Mouse (Mus musculus) bone marrow macrophage, adult 2 months (primary cell): ENCODE results near the gene Ntn3. TPM values are rescaled to one million over a fixed set of nuclear protein-coding genes. Genes with fewer than 3 reads are reported as not detected.
A peak's percentile ranks its signal among the peaks of the same experiment; 100 is the strongest.

Experiments used
- H3K27ac ChIP-seq: 2 replicates; pipeline ENCODE4 v1.5.1; 2012; ENCODE audit warnings: low read depth, low read length; ENCODE audit not compliant: insufficient read depth
- H3K4me1 ChIP-seq: 2 replicates; pipeline ENCODE4 v1.6.1; 2012; ENCODE audit warnings: low read length; ENCODE audit not compliant: control insufficient read depth, insufficient read depth
- H3K4me3 ChIP-seq: 2 replicates; pipeline ENCODE4 v1.5.1; 2012; ENCODE audit warnings: mild to moderate bottlenecking, low read length, moderate library complexity; ENCODE audit not compliant: insufficient read depth
- CTCF ChIP-seq: IDR thresholded peaks from 2 replicates; pipeline ENCODE4 v1.5.1; 2012; ENCODE audit warnings: low read depth, mild to moderate bottlenecking, low read length, moderate library complexity
- POLR2A ChIP-seq: IDR thresholded peaks from 2 replicates; pipeline ENCODE4 v1.6.1; 2012; ENCODE audit warnings: mild to moderate bottlenecking, low read depth, low read length, borderline replicate concordance
- polyA plus RNA-seq: library from polyadenylated mRNA; stranded (reverse); fragments of >200 nt; gene quantifications from 2 replicates; pipeline ENCODE4 v1.2.4, GENCODE M21; 2012; ENCODE audit not compliant: missing spikeins, insufficient read depth, insufficient read length

Gene Ntn3
- 0.47 TPM in 1 of 2 replicates, not detected in the other for polyA plus RNA-seq

- peak within 1 kb of the TSS; percentile 14 for H3K4me3 ChIP-seq
- TF ChIP-seq POLR2A (no peak), CTCF (no peak)
- peaks cover 21% of the 10 kb centered on the region for H3K4me1 ChIP-seq
- H3K27ac ChIP-seq, result no peak within 1 kb of the TSS
Observed at GRCm38 (mm10) chr17:24209043-24209915, at the start of gene Ntn3. Gene Ntn3 (minus strand): TSS chr17:24209531.

DNA sequence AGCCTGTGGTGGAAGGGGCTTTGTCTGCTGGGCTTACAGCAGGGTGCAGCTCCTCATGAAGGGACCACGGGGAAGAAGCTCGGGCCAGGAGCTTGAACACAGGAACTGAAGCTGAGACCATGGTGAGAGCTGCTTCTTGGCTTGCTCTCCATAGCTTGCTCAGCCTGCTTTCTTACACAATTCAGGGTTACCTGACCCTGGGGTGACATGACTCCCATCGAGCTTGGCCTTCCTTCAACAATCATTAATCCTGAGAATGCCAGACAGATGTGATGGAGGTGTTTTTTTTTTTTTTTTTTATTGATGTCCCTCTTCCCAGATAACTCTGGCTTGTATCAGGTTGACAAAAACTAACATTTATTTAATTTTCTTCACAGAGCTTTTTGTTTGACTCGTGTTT is 49.6 kb upstream of the Ntn3 start:
- Histone ChIP-seq H3K4me3 (no peak overlapping the region), H3K4me1 (peaks cover 12% of the 10 kb centered on the region), H3K27ac (no peak overlapping the region)
- TF ChIP-seq CTCF (no peak), POLR2A (no peak)

GRCm38 (mm10) chr17:24252329-24252728 is 43.0 kb upstream of the Ntn3 start:
- TF ChIP-seq POLR2A (no peak), CTCF (no peak)
- H3K4me3 ChIP-seq, result 0 out of 2 replicates have a peak overlapping the region, but pooled peaks have one; percentile 58
- peak overlapping the region; percentile 75; the same call in 1 of the 2 replicates for H3K27ac ChIP-seq
- H3K4me1 ChIP-seq, result peaks cover 6% of the 10 kb centered on the region; the same call in 1 of the 2 replicates

DNA sequence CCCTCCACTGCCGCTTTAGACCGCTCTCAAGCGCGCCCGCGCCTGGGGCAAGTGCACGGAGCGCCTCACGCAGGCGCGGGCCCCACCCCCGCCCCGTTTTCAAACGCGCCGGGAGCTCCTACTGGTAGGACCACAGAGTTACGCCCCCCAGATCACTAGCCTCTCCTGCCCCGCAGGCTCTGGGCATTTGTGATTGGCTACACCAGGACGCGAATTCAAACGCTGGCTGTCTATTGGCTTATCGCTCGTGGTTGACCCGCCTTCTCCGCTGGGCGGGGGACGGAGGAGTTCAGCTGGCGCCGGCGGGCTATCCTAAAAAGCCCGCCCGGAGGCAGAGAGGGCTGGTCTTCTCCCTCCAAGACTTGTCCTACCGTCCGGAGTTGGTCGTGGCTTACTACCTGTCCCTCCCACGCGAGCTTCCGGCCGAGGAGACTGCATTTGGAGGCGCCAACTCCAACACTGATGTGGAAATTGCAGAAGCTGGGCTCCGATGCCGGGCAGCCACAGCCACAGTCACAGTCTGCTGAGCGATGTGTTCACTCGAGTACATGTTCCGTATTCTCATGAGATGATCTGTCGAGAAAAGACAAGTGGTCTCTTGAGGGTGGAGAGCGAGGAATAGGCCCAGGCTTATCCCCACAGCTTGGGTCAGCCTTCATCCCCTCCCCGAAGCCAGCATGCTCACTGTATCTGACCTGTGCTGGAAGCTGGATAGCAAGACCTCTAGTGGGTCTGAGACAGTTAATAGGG is 42.2 kb upstream of the Ntn3 start, which contains the start of gene Ccnf:
Ccnf (minus strand) TSS at position 165 of the 750 bp plus-strand sequence.
- no peak for TF ChIP-seq POLR2A
- TF ChIP-seq CTCF, result no peak
- Histone ChIP-seq H3K27ac (peak within 1 kb of the TSS; percentile 75), H3K4me3 (peak within 1 kb of the TSS; percentile 85), H3K4me1 (peaks cover 6% of the 10 kb centered on the region; the same call in 1 of the 2 replicates)

- peak overlapping the region; percentile 85 for H3K4me3 ChIP-seq
- H3K27ac ChIP-seq, result peak overlapping the region; percentile 60
- TF ChIP-seq POLR2A (no peak), CTCF (no peak)
- peaks cover 6% of the 10 kb centered on the region; the same call in 1 of the 2 replicates for H3K4me1 ChIP-seq
Observed at GRCm38 (mm10) chr17:24250988-24251319, 41.6 kb upstream of the Ntn3 start.

DNA sequence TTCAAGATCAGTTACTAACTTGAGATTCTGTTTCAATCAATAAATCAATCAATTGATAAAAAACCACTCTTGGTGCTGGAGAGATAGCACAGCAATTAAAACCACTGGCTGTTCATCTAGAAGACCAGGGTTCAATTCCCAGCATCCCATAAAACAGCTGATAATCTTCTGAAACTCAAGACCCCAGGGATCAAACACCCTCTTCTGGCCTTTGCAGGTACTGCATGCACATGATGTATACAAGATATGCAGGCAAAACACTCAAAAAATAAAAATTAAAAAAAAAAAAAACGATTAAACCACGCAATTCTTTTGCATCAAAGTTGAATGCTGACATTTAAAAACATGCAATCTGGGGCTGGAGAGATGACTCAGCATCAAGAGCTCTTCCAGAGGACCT is 39.3 kb upstream of the Ntn3 start:
- Histone ChIP-seq H3K4me3 (no peak overlapping the region), H3K4me1 (peaks cover 6% of the 10 kb centered on the region; the same call in 1 of the 2 replicates), H3K27ac (no peak overlapping the region)
- TF ChIP-seq POLR2A (no peak), CTCF (no peak)

- Histone ChIP-seq H3K27ac (no peak overlapping the region), H3K4me1 (no peaks in the 10 kb centered on the region), H3K4me3 (no peak overlapping the region)
- TF ChIP-seq POLR2A, result no peak
- TF ChIP-seq CTCF, result no peak
Observed at GRCm38 (mm10) chr17:24244061-24244460, 34.7 kb upstream of the Ntn3 start.

DNA sequence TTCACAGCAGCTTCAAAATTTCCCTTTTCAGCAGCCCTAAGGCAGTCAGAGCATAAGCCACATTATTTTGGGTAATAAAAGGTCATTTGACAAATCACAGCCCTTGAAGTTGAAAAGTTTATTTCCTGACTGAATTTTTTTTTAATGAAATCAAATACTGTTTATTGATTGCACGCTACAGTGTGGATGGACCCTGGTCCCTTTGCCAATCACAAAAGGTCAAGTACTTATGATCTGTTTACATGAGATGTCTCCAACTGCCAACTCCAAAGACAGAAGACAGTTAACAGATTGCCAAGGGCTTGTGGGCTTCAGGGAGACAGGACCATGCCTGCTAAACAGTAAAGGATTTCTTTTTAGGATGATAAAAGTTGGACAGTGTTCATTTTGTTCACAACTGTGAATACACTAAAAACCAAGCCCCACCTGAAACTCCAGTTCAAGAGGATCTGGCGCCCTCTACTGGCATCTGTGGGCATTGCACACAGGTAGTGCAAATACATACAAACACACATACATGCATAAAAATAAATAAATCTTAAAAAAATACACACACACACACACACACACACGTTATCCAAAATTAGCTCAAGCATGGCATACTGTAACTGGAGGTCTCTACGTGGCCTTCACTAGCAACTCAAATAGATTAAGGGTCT is 34.1 kb upstream of the Ntn3 start:
- no peak overlapping the region for H3K27ac ChIP-seq
- TF ChIP-seq CTCF (peak; percentile 52; the same call in 1 of the 2 replicates), POLR2A (no peak)
- H3K4me3 ChIP-seq, result no peak overlapping the region
- H3K4me1 ChIP-seq, result no peaks in the 10 kb centered on the region

DNA sequence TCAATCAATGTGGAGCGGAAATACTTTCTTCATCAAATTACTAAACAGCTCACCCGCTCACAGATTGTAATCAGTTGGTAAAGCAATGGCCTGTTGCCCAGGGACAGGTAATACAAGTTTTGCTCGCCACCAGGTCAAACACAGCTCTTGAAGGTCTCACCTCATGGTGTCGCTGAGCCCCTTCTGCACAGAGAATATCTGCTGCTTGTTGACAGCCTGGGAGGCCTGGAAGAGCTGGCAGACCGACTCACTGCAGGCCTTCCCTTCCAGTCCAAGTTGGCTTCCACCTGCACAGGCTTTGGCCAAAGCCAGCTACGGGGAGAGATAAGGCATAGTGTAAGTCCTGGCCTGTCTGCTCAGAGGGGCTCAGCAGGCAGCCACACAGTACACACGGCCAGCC is 27.6 kb upstream of the Ntn3 start:
- no peak overlapping the region for H3K4me3 ChIP-seq
- no peak for TF ChIP-seq POLR2A
- no peak for TF ChIP-seq CTCF
- H3K4me1 ChIP-seq, result no peaks in the 10 kb centered on the region
- no peak overlapping the region for H3K27ac ChIP-seq

- no peak overlapping the region for H3K4me3 ChIP-seq
- no peaks in the 10 kb centered on the region for H3K4me1 ChIP-seq
- H3K27ac ChIP-seq, result no peak overlapping the region
- TF ChIP-seq POLR2A (no peak), CTCF (no peak)
Observed at GRCm38 (mm10) chr17:24236479-24236878, 27.1 kb upstream of the Ntn3 start.
